Mouse (Mus musculus): ENCODE results near the gene Kcnn3. TPM values are rescaled to one million over a fixed set of nuclear protein-coding genes. Genes with fewer than 3 reads are reported as not detected.

The Kcnn3 gene
- polyA plus RNA-seq, 1 experiment from 2014 or later, result 3.8 TPM

GRCm38 (mm10) chr3:89629811-89630210 lies 109.8 kb downstream of the Kcnn3 start:
- no peaks in the 10 kb centered on the region for H3K36me3 ChIP-seq (ENCODE audit: control insufficient read depth, insufficient read depth, low read length)
- no peak for ATAC-seq
- H3K27me3 ChIP-seq (replicated peaks; ENCODE audit: control insufficient read depth, insufficient read depth, low read length), result no peaks in the 10 kb centered on the region
- no peak overlapping the region for H3K4me2 ChIP-seq (ENCODE audit: low read depth, low read length)
- no peak overlapping the region for H3K4me3 ChIP-seq (ENCODE audit: low read length)
- peaks cover 3% of the 10 kb centered on the region for H3K4me1 ChIP-seq (ENCODE audit: control insufficient read depth, insufficient read depth, low read length)
- 47% methylated on average over 3 of the region's 3 CpGs for WGBS
- H3K9me3 ChIP-seq (ENCODE audit: control insufficient read depth, low read length), result no peaks in the 10 kb centered on the region
- H3K27ac ChIP-seq (ENCODE audit: low read length), result peak overlapping the region; percentile 79
- H3K9ac ChIP-seq (ENCODE audit: low read depth, low read length), result no peak overlapping the region

- no peak overlapping the region for H3K4me3 ChIP-seq (ENCODE audit: low read length)
- no peaks in the 10 kb centered on the region for H3K27me3 ChIP-seq (replicated peaks; ENCODE audit: control insufficient read depth, insufficient read depth, low read length)
- 54% methylated on average over 5 of the region's 5 CpGs for WGBS
- H3K27ac ChIP-seq (ENCODE audit: low read length), result peak overlapping the region; percentile 57
- H3K4me2 ChIP-seq (ENCODE audit: low read depth, low read length), result no peak overlapping the region
- peaks cover 3% of the 10 kb centered on the region for H3K4me1 ChIP-seq (ENCODE audit: control insufficient read depth, insufficient read depth, low read length)
- H3K36me3 ChIP-seq (ENCODE audit: control insufficient read depth, insufficient read depth, low read length), result no peaks in the 10 kb centered on the region
- no peaks in the 10 kb centered on the region for H3K9me3 ChIP-seq (ENCODE audit: control insufficient read depth, low read length)
- H3K9ac ChIP-seq (ENCODE audit: low read depth, low read length), result no peak overlapping the region
- 0 out of 2 replicates have a peak, but pooled peaks have one; percentile 54 for ATAC-seq
Observed at GRCm38 (mm10) chr3:89631750-89632149, 111.8 kb downstream of the Kcnn3 start.

GRCm38 (mm10) chr3:89633531-89633930 lies 113.6 kb downstream of the Kcnn3 start:
- H3K9me3 ChIP-seq (ENCODE audit: control insufficient read depth, low read length), result no peaks in the 10 kb centered on the region
- 79% methylated on average over 6 of the region's 6 CpGs for WGBS
- H3K27me3 ChIP-seq (replicated peaks; ENCODE audit: control insufficient read depth, insufficient read depth, low read length), result no peaks in the 10 kb centered on the region
- H3K9ac ChIP-seq (ENCODE audit: low read depth, low read length), result no peak overlapping the region
- no peak overlapping the region for H3K4me3 ChIP-seq (ENCODE audit: low read length)
- H3K4me1 ChIP-seq (ENCODE audit: control insufficient read depth, insufficient read depth, low read length), result peaks cover 3% of the 10 kb centered on the region
- no peak for ATAC-seq
- H3K4me2 ChIP-seq (ENCODE audit: low read depth, low read length), result no peak overlapping the region
- no peaks in the 10 kb centered on the region for H3K36me3 ChIP-seq (ENCODE audit: control insufficient read depth, insufficient read depth, low read length)
- 0 out of 2 replicates have a peak overlapping the region, but pooled peaks have one; percentile 15 for H3K27ac ChIP-seq (ENCODE audit: low read length)

GRCm38 (mm10) chr3:89633941-89634340 lies 114.0 kb downstream of the Kcnn3 start:
- 64% methylated on average over 6 of the region's 6 CpGs for WGBS
- Histone ChIP-seq H3K4me2 (ENCODE audit: low read depth, low read length) (no peak overlapping the region), H3K27ac (ENCODE audit: low read length) (no peak overlapping the region), H3K9ac (ENCODE audit: low read depth, low read length) (no peak overlapping the region), H3K36me3 (ENCODE audit: control insufficient read depth, insufficient read depth, low read length) (no peaks in the 10 kb centered on the region), H3K4me1 (ENCODE audit: control insufficient read depth, insufficient read depth, low read length) (peaks cover 3% of the 10 kb centered on the region), H3K27me3 (replicated peaks; ENCODE audit: control insufficient read depth, insufficient read depth, low read length) (no peaks in the 10 kb centered on the region), H3K4me3 (ENCODE audit: low read length) (no peak overlapping the region), H3K9me3 (ENCODE audit: control insufficient read depth, low read length) (no peaks in the 10 kb centered on the region)
- ATAC-seq, result peak; percentile 67; the same call in 1 of the 2 replicates

GRCm38 (mm10) chr3:89640804-89641203 lies 120.8 kb downstream of the Kcnn3 start:
- Histone ChIP-seq H3K4me3 (ENCODE audit: low read length) (no peak overlapping the region), H3K9me3 (ENCODE audit: control insufficient read depth, low read length) (no peaks in the 10 kb centered on the region), H3K27me3 (replicated peaks; ENCODE audit: control insufficient read depth, insufficient read depth, low read length) (no peaks in the 10 kb centered on the region), H3K27ac (ENCODE audit: low read length) (no peak overlapping the region), H3K9ac (ENCODE audit: low read depth, low read length) (no peak overlapping the region), H3K4me1 (ENCODE audit: control insufficient read depth, insufficient read depth, low read length) (peaks cover 6% of the 10 kb centered on the region; the same call in 1 of the 2 replicates), H3K36me3 (ENCODE audit: control insufficient read depth, insufficient read depth, low read length) (no peaks in the 10 kb centered on the region), H3K4me2 (ENCODE audit: low read depth, low read length) (no peak overlapping the region)
- ATAC-seq, result no peak
- 26% methylated on average over 3 of the region's 3 CpGs for WGBS

GRCm38 (mm10) chr3:89643391-89643790 lies 123.4 kb downstream of the Kcnn3 start:
- H3K9ac ChIP-seq (ENCODE audit: low read depth, low read length), result no peak overlapping the region
- ATAC-seq, result no peak
- 44% methylated on average over 8 of the region's 8 CpGs for WGBS

GRCm38 (mm10) chr3:89646813-89647255 lies 126.9 kb downstream of the Kcnn3 start:
- Histone ChIP-seq H3K9me3 (ENCODE audit: control insufficient read depth, low read length) (no peaks in the 10 kb centered on the region), H3K27me3 (replicated peaks; ENCODE audit: control insufficient read depth, insufficient read depth, low read length) (no peaks in the 10 kb centered on the region), H3K27ac (ENCODE audit: low read length) (peak overlapping the region; percentile 26; the same call in 1 of the 2 replicates), H3K4me3 (ENCODE audit: low read length) (no peak overlapping the region), H3K4me1 (ENCODE audit: control insufficient read depth, insufficient read depth, low read length) (peaks cover 15% of the 10 kb centered on the region), H3K9ac (ENCODE audit: low read depth, low read length) (no peak overlapping the region), H3K4me2 (ENCODE audit: low read depth, low read length) (no peak overlapping the region), H3K36me3 (ENCODE audit: control insufficient read depth, insufficient read depth, low read length) (no peaks in the 10 kb centered on the region)
- peak; percentile 62; the same call in 1 of the 2 replicates for ATAC-seq
- 46% methylated on average over 5 of the region's 5 CpGs for WGBS

More at GRCm38 (mm10) chr3:89643391-89643790, 123.4 kb downstream of the Kcnn3 start:
- H3K27me3 ChIP-seq (replicated peaks; ENCODE audit: control insufficient read depth, insufficient read depth, low read length), result no peaks in the 10 kb centered on the region
- H3K9me3 ChIP-seq (ENCODE audit: control insufficient read depth, low read length), result no peaks in the 10 kb centered on the region
- no peak overlapping the region for H3K27ac ChIP-seq (ENCODE audit: low read length)
- H3K4me1 ChIP-seq (ENCODE audit: control insufficient read depth, insufficient read depth, low read length), result peaks cover 15% of the 10 kb centered on the region
- H3K36me3 ChIP-seq (ENCODE audit: control insufficient read depth, insufficient read depth, low read length), result no peaks in the 10 kb centered on the region
- no peak overlapping the region for H3K4me2 ChIP-seq (ENCODE audit: low read depth, low read length)
- H3K4me3 ChIP-seq (ENCODE audit: low read length), result no peak overlapping the region

GRCm38 (mm10) chr3:89647268-89647874 lies 127.4 kb downstream of the Kcnn3 start:
- peaks cover 15% of the 10 kb centered on the region for H3K4me1 ChIP-seq (ENCODE audit: control insufficient read depth, insufficient read depth, low read length)
- no peak overlapping the region for H3K4me2 ChIP-seq (ENCODE audit: low read depth, low read length)
- ATAC-seq, result no peak
- 68% methylated on average over 6 of the region's 6 CpGs for WGBS
- no peak overlapping the region for H3K4me3 ChIP-seq (ENCODE audit: low read length)
- no peaks in the 10 kb centered on the region for H3K27me3 ChIP-seq (replicated peaks; ENCODE audit: control insufficient read depth, insufficient read depth, low read length)
- no peaks in the 10 kb centered on the region for H3K36me3 ChIP-seq (ENCODE audit: control insufficient read depth, insufficient read depth, low read length)
- no peaks in the 10 kb centered on the region for H3K9me3 ChIP-seq (ENCODE audit: control insufficient read depth, low read length)
- no peak overlapping the region for H3K9ac ChIP-seq (ENCODE audit: low read depth, low read length)
- peak overlapping the region; percentile 26; the same call in 1 of the 2 replicates for H3K27ac ChIP-seq (ENCODE audit: low read length)

- Histone ChIP-seq H3K27ac (ENCODE audit: low read length) (no peak overlapping the region), H3K4me1 (ENCODE audit: control insufficient read depth, insufficient read depth, low read length) (peaks cover 9% of the 10 kb centered on the region), H3K27me3 (replicated peaks; ENCODE audit: control insufficient read depth, insufficient read depth, low read length) (no peaks in the 10 kb centered on the region), H3K4me2 (ENCODE audit: low read depth, low read length) (no peak overlapping the region), H3K36me3 (ENCODE audit: control insufficient read depth, insufficient read depth, low read length) (no peaks in the 10 kb centered on the region), H3K9ac (ENCODE audit: low read depth, low read length) (no peak overlapping the region), H3K9me3 (ENCODE audit: control insufficient read depth, low read length) (no peaks in the 10 kb centered on the region), H3K4me3 (ENCODE audit: low read length) (no peak overlapping the region)
- no peak for ATAC-seq
- 81% methylated on average over 7 of the region's 7 CpGs for WGBS
Observed at GRCm38 (mm10) chr3:89649890-89650289, 129.9 kb downstream of the Kcnn3 start.

Data from intestine, embryonic 16.5 days (tissue).